Mouse (Mus musculus) megakaryocyte, embryonic 14.5 days (primary cell): ENCODE measurements around the gene Slc1a2.

ENCODE experiments used
- FLI1 ChIP-seq: IDR thresholded peaks from 2 replicates; pipeline ENCODE4 v1.6.1; 2012; ENCODE audit warnings: low read length, inconsistent platforms, mixed read lengths
- GATA1 ChIP-seq: IDR thresholded peaks from 3 replicates; pipeline ENCODE4 v1.6.1; 2012; ENCODE audit warnings: mixed read lengths, low read length, inconsistent platforms, borderline replicate concordance

DNA sequence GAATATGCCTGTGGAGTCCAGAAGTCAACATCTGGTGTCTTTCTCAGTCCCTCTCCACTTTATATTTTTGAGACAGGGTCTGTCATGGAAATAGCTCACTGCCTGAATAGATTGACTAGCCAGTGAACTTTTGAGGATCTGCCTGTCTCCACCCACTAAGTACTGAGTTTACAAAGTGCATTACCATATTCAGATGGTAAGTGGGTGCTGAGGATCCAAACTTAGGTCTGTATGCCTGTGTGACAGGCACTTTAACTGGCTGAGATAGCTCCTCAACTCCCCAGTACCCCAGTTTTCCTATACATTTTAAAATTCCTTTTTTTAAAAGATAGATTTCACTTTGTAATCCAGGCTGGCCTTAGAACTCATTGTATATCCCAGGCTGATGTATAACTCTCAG, 35.5 kb upstream of the Slc1a2 start:
- TF ChIP-seq GATA1 (no peak), FLI1 (no peak)
